Mouse (Mus musculus): ENCODE measurements at regions not wholly inside any gene's neighbourhood (a gene's known extent, or its start where the extent isn't known, plus 50 kb on each side); places are given as distances from the start of the nearest gene placed in this dataset.

- Histone ChIP-seq H3K4me3 (replicated peaks; ENCODE audit: low read length) (no peak overlapping the region), H3K4me1 (ENCODE audit: control insufficient read depth, insufficient read depth, low read length) (peaks cover 4% of the 10 kb centered on the region; the same call in 1 of the 2 replicates), H3K9ac (ENCODE audit: low read length) (no peak overlapping the region), H3K27ac (ENCODE audit: low read length) (no peak overlapping the region), H3K9me3 (replicated peaks; ENCODE audit: control insufficient read depth, low read length) (no peaks in the 10 kb centered on the region), H3K36me3 (ENCODE audit: control insufficient read depth, insufficient read depth, low read length) (no peaks in the 10 kb centered on the region), H3K4me2 (ENCODE audit: low read depth, low read length) (no peak overlapping the region), H3K27me3 (ENCODE audit: control insufficient read depth, insufficient read depth, low read length) (no peaks in the 10 kb centered on the region)
- ATAC-seq (ENCODE audit: insufficient read depth, low FRiP score) = no peak
- 69% methylated on average over 6 of the region's 6 CpGs for WGBS
These were observed 178.1 kb upstream of the Habp2 start for GRCm38 (mm10) chr19:56108796-56109195.

- peak overlapping the region; percentile 88 for H3K27ac ChIP-seq (ENCODE audit: low read length)
- H3K9ac ChIP-seq (ENCODE audit: low read length) = peak overlapping the region; percentile 51; the same call in 1 of the 2 replicates
- WGBS = 20% methylated on average over 15 of the region's 15 CpGs
- peak; percentile 77 for ATAC-seq (ENCODE audit: insufficient read depth, low FRiP score)
- no peaks in the 10 kb centered on the region for H3K27me3 ChIP-seq (ENCODE audit: control insufficient read depth, insufficient read depth, low read length)
- no peaks in the 10 kb centered on the region for H3K36me3 ChIP-seq (ENCODE audit: control insufficient read depth, insufficient read depth, low read length)
- H3K9me3 ChIP-seq (replicated peaks; ENCODE audit: control insufficient read depth, low read length) = 0 out of 2 replicates have a peak, but pooled peaks cover 2% of the 10 kb centered on the region
- H3K4me1 ChIP-seq (ENCODE audit: control insufficient read depth, insufficient read depth, low read length) = peaks cover 9% of the 10 kb centered on the region; the same call in 1 of the 2 replicates
- H3K4me2 ChIP-seq (ENCODE audit: low read depth, low read length) = peak overlapping the region; percentile 31; the same call in 1 of the 2 replicates
- H3K4me3 ChIP-seq (replicated peaks; ENCODE audit: low read length) = no peak overlapping the region
These were observed 171.2 kb upstream of the Habp2 start for GRCm38 (mm10) chr19:56115552-56116284.

- no peak overlapping the region for H3K9ac ChIP-seq (ENCODE audit: low read length)
- H3K9me3 ChIP-seq (replicated peaks; ENCODE audit: control insufficient read depth, low read length) = 0 out of 2 replicates have a peak, but pooled peaks cover 3% of the 10 kb centered on the region
- 36% methylated on average over 7 of the region's 7 CpGs for WGBS
- peak overlapping the region; percentile 88 for H3K27ac ChIP-seq (ENCODE audit: low read length)
- H3K36me3 ChIP-seq (ENCODE audit: control insufficient read depth, insufficient read depth, low read length) = no peaks in the 10 kb centered on the region
- H3K4me1 ChIP-seq (ENCODE audit: control insufficient read depth, insufficient read depth, low read length) = peaks cover 9% of the 10 kb centered on the region; the same call in 1 of the 2 replicates
- H3K4me3 ChIP-seq (replicated peaks; ENCODE audit: low read length) = no peak overlapping the region
- H3K27me3 ChIP-seq (ENCODE audit: control insufficient read depth, insufficient read depth, low read length) = no peaks in the 10 kb centered on the region
- H3K4me2 ChIP-seq (ENCODE audit: low read depth, low read length) = 0 out of 2 replicates have a peak overlapping the region, but pooled peaks have one; percentile 31
- ATAC-seq (ENCODE audit: insufficient read depth, low FRiP score) = peak; percentile 45; the same call in 1 of the 2 replicates
These were observed 170.7 kb upstream of the Habp2 start for GRCm38 (mm10) chr19:56116285-56116680.

- Histone ChIP-seq H3K4me1 (ENCODE audit: control insufficient read depth, insufficient read depth, low read length) (no peaks in the 10 kb centered on the region), H3K4me3 (replicated peaks; ENCODE audit: low read length) (no peak overlapping the region), H3K27me3 (ENCODE audit: control insufficient read depth, insufficient read depth, low read length) (no peaks in the 10 kb centered on the region), H3K27ac (ENCODE audit: low read length) (no peak overlapping the region), H3K36me3 (ENCODE audit: control insufficient read depth, insufficient read depth, low read length) (no peaks in the 10 kb centered on the region), H3K4me2 (ENCODE audit: low read depth, low read length) (no peak overlapping the region), H3K9ac (ENCODE audit: low read length) (no peak overlapping the region), H3K9me3 (replicated peaks; ENCODE audit: control insufficient read depth, low read length) (0 out of 2 replicates have a peak, but pooled peaks cover 6% of the 10 kb centered on the region)
- no peak for ATAC-seq (ENCODE audit: insufficient read depth, low FRiP score)
- 87% methylated on average over 7 of the region's 7 CpGs for WGBS
These were observed 166.2 kb upstream of the Habp2 start for GRCm38 (mm10) chr19:56120723-56121122.

- Histone ChIP-seq H3K27ac (ENCODE audit: low read length) (peak overlapping the region; percentile 68), H3K4me2 (ENCODE audit: low read depth, low read length) (no peak overlapping the region), H3K36me3 (ENCODE audit: control insufficient read depth, insufficient read depth, low read length) (no peaks in the 10 kb centered on the region), H3K9me3 (replicated peaks; ENCODE audit: control insufficient read depth, low read length) (0 out of 2 replicates have a peak, but pooled peaks cover 6% of the 10 kb centered on the region), H3K4me3 (replicated peaks; ENCODE audit: low read length) (no peak overlapping the region), H3K27me3 (ENCODE audit: control insufficient read depth, insufficient read depth, low read length) (no peaks in the 10 kb centered on the region), H3K9ac (ENCODE audit: low read length) (no peak overlapping the region), H3K4me1 (ENCODE audit: control insufficient read depth, insufficient read depth, low read length) (no peaks in the 10 kb centered on the region)
- ATAC-seq (ENCODE audit: insufficient read depth, low FRiP score) = peak; percentile 94
- WGBS = 62% methylated on average over 5 of the region's 5 CpGs
These were observed 164.8 kb upstream of the Habp2 start for GRCm38 (mm10) chr19:56122186-56122585.

GRCm38 (mm10) chr19:56131556-56131955 lies 155.4 kb upstream of the Habp2 start:
- Histone ChIP-seq H3K27me3 (ENCODE audit: control insufficient read depth, insufficient read depth, low read length) (no peaks in the 10 kb centered on the region), H3K4me1 (ENCODE audit: control insufficient read depth, insufficient read depth, low read length) (peaks cover 2% of the 10 kb centered on the region; the same call in 1 of the 2 replicates), H3K9me3 (replicated peaks; ENCODE audit: control insufficient read depth, low read length) (no peaks in the 10 kb centered on the region), H3K4me3 (replicated peaks; ENCODE audit: low read length) (no peak overlapping the region), H3K27ac (ENCODE audit: low read length) (no peak overlapping the region), H3K36me3 (ENCODE audit: control insufficient read depth, insufficient read depth, low read length) (no peaks in the 10 kb centered on the region), H3K4me2 (ENCODE audit: low read depth, low read length) (no peak overlapping the region), H3K9ac (ENCODE audit: low read length) (no peak overlapping the region)
- ATAC-seq (ENCODE audit: insufficient read depth, low FRiP score) = no peak
- 68% methylated on average over 5 of the region's 5 CpGs for WGBS

GRCm38 (mm10) chr19:56132911-56133562 lies 153.9 kb upstream of the Habp2 start:
- Histone ChIP-seq H3K4me2 (ENCODE audit: low read depth, low read length) (no peak overlapping the region), H3K36me3 (ENCODE audit: control insufficient read depth, insufficient read depth, low read length) (no peaks in the 10 kb centered on the region), H3K27ac (ENCODE audit: low read length) (no peak overlapping the region), H3K9me3 (replicated peaks; ENCODE audit: control insufficient read depth, low read length) (no peaks in the 10 kb centered on the region), H3K9ac (ENCODE audit: low read length) (no peak overlapping the region), H3K4me3 (replicated peaks; ENCODE audit: low read length) (no peak overlapping the region), H3K4me1 (ENCODE audit: control insufficient read depth, insufficient read depth, low read length) (peaks cover 2% of the 10 kb centered on the region; the same call in 1 of the 2 replicates), H3K27me3 (ENCODE audit: control insufficient read depth, insufficient read depth, low read length) (no peaks in the 10 kb centered on the region)
- WGBS = 48% methylated on average over 7 of the region's 7 CpGs
- ATAC-seq (ENCODE audit: insufficient read depth, low FRiP score) = no peak

- Histone ChIP-seq H3K4me3 (replicated peaks; ENCODE audit: low read length) (no peak overlapping the region), H3K4me1 (ENCODE audit: control insufficient read depth, insufficient read depth, low read length) (peaks cover 2% of the 10 kb centered on the region; the same call in 1 of the 2 replicates), H3K36me3 (ENCODE audit: control insufficient read depth, insufficient read depth, low read length) (no peaks in the 10 kb centered on the region), H3K9ac (ENCODE audit: low read length) (no peak overlapping the region), H3K27ac (ENCODE audit: low read length) (no peak overlapping the region), H3K4me2 (ENCODE audit: low read depth, low read length) (peak overlapping the region; percentile 33), H3K9me3 (replicated peaks; ENCODE audit: control insufficient read depth, low read length) (no peaks in the 10 kb centered on the region), H3K27me3 (ENCODE audit: control insufficient read depth, insufficient read depth, low read length) (no peaks in the 10 kb centered on the region)
- no peak for ATAC-seq (ENCODE audit: insufficient read depth, low FRiP score)
- WGBS = 26% methylated on average over 5 of the region's 5 CpGs
These were observed 153.4 kb upstream of the Habp2 start for GRCm38 (mm10) chr19:56133565-56133964.
